Mouse (Mus musculus) heart, postnatal 4 days (tissue): ENCODE results near the gene Spopl. TPM values are rescaled to one million over a fixed set of nuclear protein-coding genes. Genes with fewer than 3 reads are reported as not detected.
A peak's percentile ranks its signal among the peaks of the same experiment; 100 is the strongest.
"Not testable (repeated sequence)": the region's sequence is repeated elsewhere in the genome, so short reads cannot be mapped to it uniquely, and the experiment has no call there.

Experiments
- DNase-seq: peaks from one replicate; pipeline ENCODE4 v3.0.0; 2021
- total RNA-seq, 2 experiments: library from RNA; stranded (reverse); gene quantifications; 2 replicates each; pipeline ENCODE4 v1.2.3; 2021

Spopl gene
- 10 to 100 TPM; 21.1 to 23.7 TPM for total RNA-seq

GRCm38 (mm10) chr2:23571302-23572156 is at the start of gene Spopl:
Spopl (minus strand) TSS chr2:23572106.
- DNase-seq = peak; percentile 87

- DNase-seq = no peak
Observed at GRCm38 (mm10) chr2:23620128-23620527, 48.2 kb upstream of the Spopl start.

GRCm38 (mm10) chr2:23617989-23618388 is 46.1 kb upstream of the Spopl start:
- no peak for DNase-seq

- DNase-seq = no peak
Observed at GRCm38 (mm10) chr2:23605391-23605790, 33.5 kb upstream of the Spopl start.

GRCm38 (mm10) chr2:23588769-23589168 is 16.9 kb upstream of the Spopl start:
- DNase-seq = no peak

GRCm38 (mm10) chr2:23572157-23572532 is 239 bp upstream of the Spopl start:
- DNase-seq = not testable (repeated sequence)

GRCm38 (mm10) chr2:23570563-23570962 is 1.3 kb downstream of the Spopl start:
- DNase-seq = no peak

- DNase-seq = no peak
Observed at GRCm38 (mm10) chr2:23568775-23569174, 3.1 kb downstream of the Spopl start.

- no peak for DNase-seq
Observed at GRCm38 (mm10) chr2:23565081-23565801, 6.7 kb downstream of the Spopl start.

GRCm38 (mm10) chr2:23562898-23563297 is 9.0 kb downstream of the Spopl start:
- DNase-seq = no peak

GRCm38 (mm10) chr2:23559186-23559585 is 12.7 kb downstream of the Spopl start:
- DNase-seq = no peak

- no peak for DNase-seq
Observed at GRCm38 (mm10) chr2:23551235-23551634, 20.7 kb downstream of the Spopl start.

- no peak for DNase-seq
Observed at GRCm38 (mm10) chr2:23547220-23547619, 24.7 kb downstream of the Spopl start.

GRCm38 (mm10) chr2:23539967-23540366 is 31.9 kb downstream of the Spopl start:
- DNase-seq = no peak

- DNase-seq = not testable (repeated sequence)
Observed at GRCm38 (mm10) chr2:23527717-23528116, 44.2 kb downstream of the Spopl start.

- DNase-seq = no peak
Observed at GRCm38 (mm10) chr2:23505141-23505540, 66.8 kb downstream of the Spopl start.

GRCm38 (mm10) chr2:23481715-23482114 is 90.2 kb downstream of the Spopl start:
- DNase-seq = no peak

- DNase-seq = no peak
Observed at GRCm38 (mm10) chr2:23467471-23467870, 104.4 kb downstream of the Spopl start.

- DNase-seq = no peak
Observed at GRCm38 (mm10) chr2:23457452-23457851, 114.5 kb downstream of the Spopl start.
